Mouse (Mus musculus): ENCODE measurements at regions not wholly inside any gene's neighbourhood (a gene's known extent, or its start where the extent isn't known, plus 50 kb on each side); places are given as distances from the start of the nearest gene placed in this dataset.
A peak's percentile ranks its signal among the peaks of the same experiment; 100 is the strongest.
"Not testable (repeated sequence)": the region's sequence is repeated elsewhere in the genome, so short reads cannot be mapped to it uniquely, and the experiment has no call there.

DNA sequence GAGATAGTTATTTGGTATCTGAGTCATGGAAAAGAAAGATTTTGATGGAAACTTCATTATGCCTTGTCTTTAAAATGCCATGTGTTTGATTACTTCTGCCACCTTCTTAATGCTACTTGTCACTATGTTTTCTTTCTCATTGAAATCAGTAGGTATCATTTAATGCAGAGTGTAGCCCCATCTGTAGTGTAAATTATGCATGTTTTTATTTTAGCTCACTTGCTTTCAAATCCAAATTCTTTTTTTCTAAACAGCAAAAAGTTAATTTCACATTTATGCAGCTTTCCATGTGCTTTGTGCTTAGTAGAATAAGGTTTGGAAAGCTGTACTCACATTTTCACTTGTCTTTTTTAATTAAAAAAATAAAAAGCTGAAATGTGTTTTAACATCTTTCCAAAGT, 748.0 kb upstream of the Epha7 start:
- Histone ChIP-seq H3K9me3 (replicated peaks) (no peaks in the 10 kb centered on the region), H3K4me1 (no peaks in the 10 kb centered on the region), H3K4me3 (replicated peaks) (no peak overlapping the region), H3K4me2 (replicated peaks) (no peak overlapping the region), H3K9ac (no peak overlapping the region), H3K27ac (replicated peaks) (no peak overlapping the region), H3K36me3 (no peaks in the 10 kb centered on the region), H3K27me3 (no peaks in the 10 kb centered on the region)
- no peak for ATAC-seq (ENCODE audit: insufficient number of reproducible peaks, low FRiP score, low TSS enrichment, low read depth)

DNA sequence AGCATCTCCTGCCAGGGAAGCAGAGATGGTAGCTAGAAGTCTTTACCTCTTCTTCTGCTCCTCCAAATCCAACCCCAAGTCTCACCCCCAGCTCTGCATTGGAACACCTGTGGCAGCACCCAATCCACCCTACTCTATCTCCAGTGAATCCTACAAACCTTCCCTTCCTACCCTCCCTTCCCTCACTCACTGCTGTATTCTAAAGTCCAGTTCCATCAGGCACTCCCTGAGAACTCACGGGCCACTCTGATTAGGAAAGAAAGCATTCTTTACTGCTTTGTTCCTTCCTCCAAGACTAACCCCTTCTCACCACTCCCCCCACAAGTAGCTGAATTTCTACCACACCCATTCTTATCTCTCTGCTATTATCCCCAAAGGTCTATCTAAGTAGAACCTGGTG, 747.1 kb upstream of the Epha7 start:
- H3K4me3 ChIP-seq (replicated peaks): no peak overlapping the region
- H3K36me3 ChIP-seq: no peaks in the 10 kb centered on the region
- no peak overlapping the region for H3K9ac ChIP-seq
- H3K4me1 ChIP-seq: no peaks in the 10 kb centered on the region
- H3K4me2 ChIP-seq (replicated peaks): no peak overlapping the region
- no peaks in the 10 kb centered on the region for H3K27me3 ChIP-seq
- no peak overlapping the region for H3K27ac ChIP-seq (replicated peaks)
- WGBS: 65% methylated on average over 1 of the region's 1 CpGs
- no peak for ATAC-seq (ENCODE audit: insufficient number of reproducible peaks, low FRiP score, low TSS enrichment, low read depth)
- H3K9me3 ChIP-seq (replicated peaks): no peaks in the 10 kb centered on the region

GRCm38 (mm10) chr4:28079030-28079429, 733.9 kb upstream of the Epha7 start:
- H3K27ac ChIP-seq (replicated peaks): no peak overlapping the region
- no peaks in the 10 kb centered on the region for H3K9me3 ChIP-seq (replicated peaks)
- no peak overlapping the region for H3K4me2 ChIP-seq (replicated peaks)
- 85% methylated on average over 2 of the region's 2 CpGs for WGBS
- no peaks in the 10 kb centered on the region for H3K4me1 ChIP-seq
- H3K36me3 ChIP-seq: no peaks in the 10 kb centered on the region
- H3K9ac ChIP-seq: no peak overlapping the region
- H3K27me3 ChIP-seq: no peaks in the 10 kb centered on the region
- H3K4me3 ChIP-seq (replicated peaks): no peak overlapping the region
- no peak for ATAC-seq (ENCODE audit: insufficient number of reproducible peaks, low FRiP score, low TSS enrichment, low read depth)

DNA sequence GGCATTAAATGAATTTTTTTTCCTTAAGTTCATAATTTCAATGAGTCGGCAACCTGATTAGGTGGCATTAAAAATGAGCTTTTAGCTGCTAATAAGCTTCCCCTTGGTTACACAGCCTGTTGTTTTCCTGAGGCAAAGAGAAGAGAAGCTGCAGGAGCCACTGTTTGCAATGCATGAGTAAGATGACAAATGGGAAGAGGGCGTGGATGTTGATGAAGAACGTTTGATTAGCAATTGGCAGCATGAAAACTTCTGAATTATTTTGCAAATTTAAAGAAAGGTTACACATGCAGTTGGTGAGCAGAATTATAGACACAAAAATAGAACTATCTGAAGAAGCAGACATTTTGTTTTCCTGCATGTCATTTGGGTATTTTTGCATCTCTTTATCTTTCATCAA, 720.1 kb upstream of the Epha7 start:
- Histone ChIP-seq H3K4me3 (replicated peaks) (no peak overlapping the region), H3K4me1 (no peaks in the 10 kb centered on the region), H3K9ac (no peak overlapping the region), H3K27ac (replicated peaks) (no peak overlapping the region), H3K36me3 (no peaks in the 10 kb centered on the region), H3K4me2 (replicated peaks) (no peak overlapping the region), H3K27me3 (no peaks in the 10 kb centered on the region), H3K9me3 (replicated peaks) (no peaks in the 10 kb centered on the region)
- no peak for ATAC-seq (ENCODE audit: insufficient number of reproducible peaks, low FRiP score, low TSS enrichment, low read depth)
- 66% methylated on average over 3 of the region's 3 CpGs for WGBS

DNA sequence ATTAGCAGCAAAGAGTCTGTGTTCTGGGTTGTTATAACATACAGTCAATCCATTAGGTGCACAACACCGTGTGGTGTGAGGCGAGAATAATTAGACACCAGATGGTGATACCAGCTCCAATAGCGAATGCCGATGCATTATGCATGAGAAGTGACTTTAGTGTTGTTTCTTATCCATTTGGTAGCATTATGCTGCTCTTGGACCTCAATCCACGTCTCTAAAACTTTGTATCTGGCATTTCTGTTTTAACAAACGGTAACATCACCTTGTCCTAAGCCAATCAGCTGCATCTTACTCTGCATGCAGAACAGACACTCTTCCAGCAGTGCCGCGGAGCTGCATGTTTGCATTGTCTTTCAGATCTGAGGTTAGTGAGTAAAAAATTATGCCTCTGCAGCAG, 669.8 kb upstream of the Epha7 start:
- H3K27ac ChIP-seq (replicated peaks): no peak overlapping the region
- no peak overlapping the region for H3K9ac ChIP-seq
- no peak overlapping the region for H3K4me3 ChIP-seq (replicated peaks)
- H3K36me3 ChIP-seq: no peaks in the 10 kb centered on the region
- WGBS: 80% methylated on average over 8 of the region's 8 CpGs
- ATAC-seq (ENCODE audit: insufficient number of reproducible peaks, low FRiP score, low TSS enrichment, low read depth): no peak
- H3K9me3 ChIP-seq (replicated peaks): no peaks in the 10 kb centered on the region
- H3K27me3 ChIP-seq: no peaks in the 10 kb centered on the region
- H3K4me2 ChIP-seq (replicated peaks): no peak overlapping the region
- H3K4me1 ChIP-seq: no peaks in the 10 kb centered on the region

DNA sequence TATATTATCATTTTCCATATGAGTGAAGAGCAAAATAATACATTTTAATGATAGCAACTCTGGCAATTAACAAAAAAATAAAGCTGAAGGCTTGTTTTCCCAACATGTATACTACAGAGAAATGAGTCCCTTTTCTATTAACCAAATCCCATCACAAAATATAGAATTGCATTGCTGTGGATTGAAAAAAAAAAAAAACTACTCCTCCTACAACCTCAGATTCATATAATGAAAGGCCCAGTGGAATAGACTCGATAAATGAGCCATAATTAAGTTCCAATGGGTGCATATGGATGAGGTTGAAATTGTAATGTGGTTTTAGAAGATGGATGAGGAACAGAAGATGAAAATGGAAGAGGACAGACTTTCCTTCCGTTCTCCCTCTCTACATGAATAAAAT, 657.8 kb upstream of the Epha7 start:
- Histone ChIP-seq H3K9me3 (replicated peaks) (no peaks in the 10 kb centered on the region), H3K27me3 (no peaks in the 10 kb centered on the region), H3K4me2 (replicated peaks) (no peak overlapping the region), H3K36me3 (no peaks in the 10 kb centered on the region), H3K4me3 (replicated peaks) (no peak overlapping the region), H3K4me1 (no peaks in the 10 kb centered on the region), H3K27ac (replicated peaks) (no peak overlapping the region), H3K9ac (no peak overlapping the region)
- WGBS: 77% methylated on average over 2 of the region's 2 CpGs
- ATAC-seq (ENCODE audit: insufficient number of reproducible peaks, low FRiP score, low TSS enrichment, low read depth): no peak

- Histone ChIP-seq H3K9ac (no peak overlapping the region), H3K4me3 (replicated peaks) (no peak overlapping the region), H3K4me1 (no peaks in the 10 kb centered on the region), H3K36me3 (no peaks in the 10 kb centered on the region), H3K27ac (replicated peaks) (no peak overlapping the region), H3K4me2 (replicated peaks) (no peak overlapping the region), H3K9me3 (replicated peaks) (no peaks in the 10 kb centered on the region), H3K27me3 (no peaks in the 10 kb centered on the region)
- WGBS: 63% methylated on average over 3 of the region's 3 CpGs
- ATAC-seq (ENCODE audit: insufficient number of reproducible peaks, low FRiP score, low TSS enrichment, low read depth): peak; percentile 100
These were observed 636.2 kb upstream of the Epha7 start for GRCm38 (mm10) chr4:28176771-28177170.

GRCm38 (mm10) chr4:28190861-28191260, 622.1 kb upstream of the Epha7 start:
- H3K4me3 ChIP-seq (replicated peaks): no peak overlapping the region
- H3K27me3 ChIP-seq: no peaks in the 10 kb centered on the region
- no peaks in the 10 kb centered on the region for H3K4me1 ChIP-seq
- no peak overlapping the region for H3K27ac ChIP-seq (replicated peaks)
- no peak for ATAC-seq (ENCODE audit: insufficient number of reproducible peaks, low FRiP score, low TSS enrichment, low read depth)
- WGBS: 83% methylated on average over 5 of the region's 5 CpGs
- H3K36me3 ChIP-seq: no peaks in the 10 kb centered on the region
- no peaks in the 10 kb centered on the region for H3K9me3 ChIP-seq (replicated peaks)
- H3K9ac ChIP-seq: no peak overlapping the region
- H3K4me2 ChIP-seq (replicated peaks): no peak overlapping the region

DNA sequence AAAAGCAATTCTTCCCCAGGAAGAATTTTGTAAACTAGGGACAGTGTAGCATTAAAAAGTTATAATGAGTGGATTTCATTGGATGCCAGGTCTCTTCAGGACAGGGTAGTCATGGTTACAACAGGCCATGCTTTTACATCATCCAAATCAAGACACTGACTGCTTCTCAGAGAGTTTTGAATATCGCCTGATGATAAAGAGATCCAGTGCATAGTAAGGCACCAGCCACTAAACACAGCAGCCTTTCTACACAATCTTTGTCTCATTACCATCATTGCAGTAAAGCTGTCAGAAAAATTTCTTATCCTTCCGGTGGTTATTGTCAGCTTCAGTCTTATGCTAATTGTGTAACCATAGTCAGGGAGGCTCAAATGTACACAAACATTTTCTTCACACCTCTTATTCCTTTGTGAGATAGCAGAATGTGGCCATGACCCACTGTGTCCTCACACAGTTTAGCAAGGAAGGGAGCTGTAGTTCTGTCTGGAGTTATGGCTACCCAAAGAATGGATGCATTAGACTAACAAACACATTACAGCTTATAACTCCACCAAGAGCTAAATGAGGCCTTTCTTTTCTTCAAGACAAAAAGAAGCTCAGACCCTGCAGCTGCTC, 585.2 kb upstream of the Epha7 start:
- Histone ChIP-seq H3K4me2 (replicated peaks) (no peak overlapping the region), H3K4me1 (no peaks in the 10 kb centered on the region), H3K27ac (replicated peaks) (no peak overlapping the region), H3K9me3 (replicated peaks) (no peaks in the 10 kb centered on the region), H3K4me3 (replicated peaks) (no peak overlapping the region), H3K9ac (no peak overlapping the region), H3K27me3 (no peaks in the 10 kb centered on the region), H3K36me3 (no peaks in the 10 kb centered on the region)
- 82% methylated on average over 2 of the region's 2 CpGs for WGBS
- no peak for ATAC-seq (ENCODE audit: insufficient number of reproducible peaks, low FRiP score, low TSS enrichment, low read depth)

DNA sequence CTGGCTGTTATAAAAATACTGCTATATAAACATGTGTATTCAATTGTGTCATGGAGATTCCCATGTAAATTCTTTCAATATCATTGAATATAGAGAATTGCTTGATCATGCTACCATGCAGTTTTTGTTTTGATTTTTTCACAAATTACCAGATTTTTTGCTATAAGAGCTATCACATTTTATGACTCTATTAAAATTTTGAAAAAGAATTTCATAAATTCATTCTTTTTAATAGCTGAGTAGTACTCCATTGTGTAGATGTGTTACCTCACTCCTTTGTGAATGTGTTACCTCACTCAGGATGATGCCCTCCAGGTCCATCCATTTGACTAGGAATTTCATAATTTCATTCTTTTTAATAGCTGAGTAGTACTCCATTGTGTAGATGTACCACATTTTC, 577.4 kb upstream of the Epha7 start:
- H3K36me3 ChIP-seq; H3K4me1 ChIP-seq; ATAC-seq (ENCODE audit: insufficient number of reproducible peaks, low FRiP score, low TSS enrichment, low read depth); H3K27ac ChIP-seq (replicated peaks); H3K27me3 ChIP-seq; H3K9ac ChIP-seq; H3K9me3 ChIP-seq (replicated peaks); H3K4me2 ChIP-seq (replicated peaks); H3K4me3 ChIP-seq (replicated peaks): not testable (repeated sequence)

DNA sequence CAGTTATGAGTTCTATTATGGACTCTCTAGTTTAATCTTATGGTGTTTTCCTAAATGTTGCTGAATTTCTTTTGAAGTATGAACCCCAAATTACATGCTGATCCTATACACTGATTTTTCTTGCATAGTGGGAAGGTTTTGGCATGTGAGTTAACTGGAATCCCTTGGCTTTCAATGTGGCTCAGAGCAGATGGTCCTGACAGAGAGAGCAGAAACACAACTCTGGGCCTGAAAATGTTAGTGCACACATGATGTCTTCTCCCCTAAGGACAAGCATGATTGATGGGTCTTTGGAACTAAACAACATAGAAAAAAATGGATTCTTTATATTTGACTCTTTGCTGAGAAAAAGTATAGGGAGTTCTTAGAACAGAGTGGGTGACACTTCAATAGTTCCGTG, 570.7 kb upstream of the Epha7 start:
- Histone ChIP-seq H3K27me3 (no peaks in the 10 kb centered on the region), H3K4me1 (no peaks in the 10 kb centered on the region), H3K9me3 (replicated peaks) (no peaks in the 10 kb centered on the region), H3K4me2 (replicated peaks) (no peak overlapping the region), H3K27ac (replicated peaks) (no peak overlapping the region), H3K4me3 (replicated peaks) (no peak overlapping the region), H3K9ac (no peak overlapping the region), H3K36me3 (no peaks in the 10 kb centered on the region)
- ATAC-seq (ENCODE audit: insufficient number of reproducible peaks, low FRiP score, low TSS enrichment, low read depth): no peak
- 85% methylated on average over 1 of the region's 1 CpGs for WGBS

All from embryonic facial prominence, embryonic 15.5 days (tissue).